Comparison of ENCODE assay signal across 10 mouse cellular contexts in genomic region chr14:25268090-25268631, GRCm38 (mm10).
A peak's percentile ranks its signal among the peaks of the same experiment; 100 is the strongest.
DNase-seq lines count a peak whose midpoint lies in the region; ATAC-seq lines count a peak whose summit lies in the region.
"Had no signal": no experiment of that assay in that cellular context is flagged by ENCODE, and none has a peak within 500 bp of the region (broad histone marks: within the 10 kb centered on the region; RNA-seq: fewer than 3 reads in every experiment).

No protein-coding gene starts in this region.

- peak; percentile 69 for DNase-seq in adrenal gland, adult 2 months
- peak; percentile 33 for DNase-seq in adrenal gland, postnatal 10 days
- DNase-seq in layer of hippocampus, postnatal 36 days, result no peak
- no peak for DNase-seq in layer of hippocampus, postnatal 10 days (ENCODE audit: low spot score in 2 of 2)
- no peak for DNase-seq in frontal cortex, postnatal 14 days (ENCODE audit: low spot score in 2 of 2)
- DNase-seq: thymus, postnatal 4 days had no signal

- no peaks in the 10 kb centered on the region for H3K27me3 ChIP-seq in kidney, embryonic 16.5 days (ENCODE audit: insufficient read depth, low read length)
- H3K27me3 ChIP-seq in lung, embryonic 15.5 days, result no peaks in the 10 kb centered on the region

- no peaks in the 10 kb centered on the region for H3K36me3 ChIP-seq in kidney, embryonic 16.5 days (ENCODE audit: insufficient read depth, low read length)
- no peaks in the 10 kb centered on the region for H3K36me3 ChIP-seq in lung, embryonic 15.5 days
- H3K36me3 ChIP-seq: neural tube, embryonic 12.5 days had no signal

- H3K27ac ChIP-seq in kidney, embryonic 16.5 days (ENCODE audit: low read length), result peak overlapping the region; percentile 46
- H3K27ac ChIP-seq in lung, embryonic 15.5 days, result peak overlapping the region; percentile 80
- H3K27ac ChIP-seq: macrophage; neural tube, embryonic 12.5 days had no signal

- ATAC-seq in kidney, embryonic 16.5 days (ENCODE audit: low FRiP score, low TSS enrichment), result peak; percentile 76
- peak; percentile 41; the same call in 1 of the 2 replicates for ATAC-seq in lung, embryonic 15.5 days (ENCODE audit: borderline replicate concordance, extremely low read depth, low FRiP score, low TSS enrichment)

- no peak overlapping the region for H3K4me2 ChIP-seq in kidney, embryonic 16.5 days (replicated peaks; ENCODE audit: low read depth, low read length)
- no peak overlapping the region for H3K4me2 ChIP-seq in lung, embryonic 15.5 days
- H3K4me2 ChIP-seq: neural tube, embryonic 12.5 days had no signal

- H3K4me3 ChIP-seq in kidney, embryonic 16.5 days (ENCODE audit: low read length), result no peak overlapping the region
- no peak overlapping the region for H3K4me3 ChIP-seq in lung, embryonic 15.5 days
- H3K4me3 ChIP-seq: neural tube, embryonic 12.5 days had no signal

- WGBS in kidney, embryonic 16.5 days, result 52% methylated on average over 13 of the region's 13 CpGs
- 49% methylated on average over 13 of the region's 13 CpGs for WGBS in lung, embryonic 15.5 days

- H3K4me1 ChIP-seq in kidney, embryonic 16.5 days (ENCODE audit: insufficient read depth, low read length), result peaks cover 7% of the 10 kb centered on the region
- H3K4me1 ChIP-seq in lung, embryonic 15.5 days, result peaks cover 35% of the 10 kb centered on the region

- no peak overlapping the region for H3K9ac ChIP-seq in kidney, embryonic 16.5 days (replicated peaks; ENCODE audit: low read length)
- no peak overlapping the region for H3K9ac ChIP-seq in lung, embryonic 15.5 days
- H3K9ac ChIP-seq: neural tube, embryonic 12.5 days had no signal

- H3K9me3 ChIP-seq in kidney, embryonic 16.5 days (ENCODE audit: low read length), result no peaks in the 10 kb centered on the region
- no peaks in the 10 kb centered on the region for H3K9me3 ChIP-seq in lung, embryonic 15.5 days
- H3K9me3 ChIP-seq: neural tube, embryonic 12.5 days had no signal

Comparison
In these comparisons a context has a peak if more than half of its experiments do, and no peak if none do; other contexts are left out.
1. DNase-seq: peak in adrenal gland, adult 2 months (single experiment) and adrenal gland, postnatal 10 days (single experiment); none in layer of hippocampus, postnatal 36 days (0 of 2), layer of hippocampus, postnatal 10 days (0 of 2) and frontal cortex, postnatal 14 days (0 of 2).